Mouse (Mus musculus): ENCODE measurements at regions not wholly inside any gene's neighbourhood (a gene's known extent, or its start where the extent isn't known, plus 50 kb on each side); places are given as distances from the start of the nearest gene placed in this dataset.

GRCm38 (mm10) chr1:137811981-137812380 lies 363.5 kb downstream of the Ptprc start:
- H3K4me1 ChIP-seq (ENCODE audit: control insufficient read depth, insufficient read depth, low read length): no peaks in the 10 kb centered on the region
- ATAC-seq (ENCODE audit: insufficient number of reproducible peaks, low FRiP score, low TSS enrichment, low read depth): no peak
- no peaks in the 10 kb centered on the region for H3K27me3 ChIP-seq (ENCODE audit: control insufficient read depth, insufficient read depth, low read length)
- H3K9ac ChIP-seq (ENCODE audit: low read length): no peak overlapping the region
- H3K36me3 ChIP-seq (ENCODE audit: control insufficient read depth, insufficient read depth, low read length): no peaks in the 10 kb centered on the region
- WGBS: 77% methylated on average over 4 of the region's 4 CpGs
- H3K27ac ChIP-seq (replicated peaks; ENCODE audit: low read depth, low read length): no peak overlapping the region
- H3K4me3 ChIP-seq (ENCODE audit: low read depth, low read length): no peak overlapping the region
- peak; percentile 24 for DNase-seq (ENCODE audit: low spot score)
- H3K9me3 ChIP-seq (ENCODE audit: control insufficient read depth, low read length): no peaks in the 10 kb centered on the region
- no peak overlapping the region for H3K4me2 ChIP-seq (ENCODE audit: low read depth, severe bottlenecking)

- 72% methylated on average over 8 of the region's 8 CpGs for WGBS
- ATAC-seq (ENCODE audit: insufficient number of reproducible peaks, low FRiP score, low TSS enrichment, low read depth): no peak
Measured at GRCm38 (mm10) chr1:137806742-137807141, 368.8 kb downstream of the Ptprc start.

DNA sequence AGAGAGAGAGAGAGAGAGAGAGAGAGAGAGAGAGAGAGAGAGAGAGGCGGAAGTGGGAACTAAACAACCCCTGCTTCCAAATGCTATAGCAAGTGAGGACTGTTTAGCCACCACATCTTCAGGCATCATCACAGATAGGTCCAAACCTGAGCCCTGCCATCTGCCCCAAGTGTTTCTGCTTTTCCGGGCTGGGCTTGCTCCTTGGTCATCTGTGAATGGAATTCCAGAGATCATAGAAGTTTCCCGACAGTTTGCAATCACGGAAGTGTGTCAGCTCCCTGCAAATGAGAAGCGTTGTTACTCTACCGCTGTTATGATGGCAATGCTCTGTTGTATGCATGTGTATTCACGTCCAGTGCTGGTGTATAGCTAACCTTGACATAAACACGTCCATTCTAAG lies 369.3 kb downstream of the Ptprc start:
- no peak for DNase-seq (ENCODE audit: low spot score)
- H3K9ac ChIP-seq (ENCODE audit: low read length): no peak overlapping the region
- H3K36me3 ChIP-seq (ENCODE audit: control insufficient read depth, insufficient read depth, low read length): no peaks in the 10 kb centered on the region
- no peak overlapping the region for H3K4me3 ChIP-seq (ENCODE audit: low read depth, low read length)
- H3K27ac ChIP-seq (replicated peaks; ENCODE audit: low read depth, low read length): no peak overlapping the region
- WGBS: 85% methylated on average over 8 of the region's 8 CpGs
- H3K9me3 ChIP-seq (ENCODE audit: control insufficient read depth, low read length): no peaks in the 10 kb centered on the region
- no peak for ATAC-seq (ENCODE audit: insufficient number of reproducible peaks, low FRiP score, low TSS enrichment, low read depth)
- no peaks in the 10 kb centered on the region for H3K4me1 ChIP-seq (ENCODE audit: control insufficient read depth, insufficient read depth, low read length)
- H3K4me2 ChIP-seq (ENCODE audit: low read depth, severe bottlenecking): no peak overlapping the region
- no peaks in the 10 kb centered on the region for H3K27me3 ChIP-seq (ENCODE audit: control insufficient read depth, insufficient read depth, low read length)

More at GRCm38 (mm10) chr1:137806742-137807141, 368.8 kb downstream of the Ptprc start:
- H3K36me3 ChIP-seq (ENCODE audit: control insufficient read depth, insufficient read depth, low read length): no peaks in the 10 kb centered on the region
- H3K4me1 ChIP-seq (ENCODE audit: control insufficient read depth, insufficient read depth, low read length): no peaks in the 10 kb centered on the region
- H3K4me2 ChIP-seq (ENCODE audit: low read depth, severe bottlenecking): no peak overlapping the region
- H3K9me3 ChIP-seq (ENCODE audit: control insufficient read depth, low read length): no peaks in the 10 kb centered on the region
- no peak overlapping the region for H3K4me3 ChIP-seq (ENCODE audit: low read depth, low read length)
- no peaks in the 10 kb centered on the region for H3K27me3 ChIP-seq (ENCODE audit: control insufficient read depth, insufficient read depth, low read length)
- no peak for DNase-seq (ENCODE audit: low spot score)
- no peak overlapping the region for H3K27ac ChIP-seq (replicated peaks; ENCODE audit: low read depth, low read length)
- H3K9ac ChIP-seq (ENCODE audit: low read length): no peak overlapping the region

- no peak overlapping the region for H3K9ac ChIP-seq (ENCODE audit: low read length)
- H3K36me3 ChIP-seq (ENCODE audit: control insufficient read depth, insufficient read depth, low read length): no peaks in the 10 kb centered on the region
- H3K9me3 ChIP-seq (ENCODE audit: control insufficient read depth, low read length): no peaks in the 10 kb centered on the region
- no peaks in the 10 kb centered on the region for H3K27me3 ChIP-seq (ENCODE audit: control insufficient read depth, insufficient read depth, low read length)
- WGBS: 88% methylated on average over 4 of the region's 4 CpGs
- no peak for ATAC-seq (ENCODE audit: insufficient number of reproducible peaks, low FRiP score, low TSS enrichment, low read depth)
- DNase-seq (ENCODE audit: low spot score): no peak
- H3K4me3 ChIP-seq (ENCODE audit: low read depth, low read length): no peak overlapping the region
- H3K27ac ChIP-seq (replicated peaks; ENCODE audit: low read depth, low read length): no peak overlapping the region
- H3K4me2 ChIP-seq (ENCODE audit: low read depth, severe bottlenecking): no peak overlapping the region
- no peaks in the 10 kb centered on the region for H3K4me1 ChIP-seq (ENCODE audit: control insufficient read depth, insufficient read depth, low read length)
Measured at GRCm38 (mm10) chr1:137802119-137802518, 373.4 kb downstream of the Ptprc start.

GRCm38 (mm10) chr1:137800752-137801151 lies 374.8 kb downstream of the Ptprc start:
- Histone ChIP-seq H3K9me3 (ENCODE audit: control insufficient read depth, low read length) (no peaks in the 10 kb centered on the region), H3K27me3 (ENCODE audit: control insufficient read depth, insufficient read depth, low read length) (no peaks in the 10 kb centered on the region), H3K27ac (replicated peaks; ENCODE audit: low read depth, low read length) (no peak overlapping the region), H3K4me2 (ENCODE audit: low read depth, severe bottlenecking) (no peak overlapping the region), H3K4me3 (ENCODE audit: low read depth, low read length) (no peak overlapping the region), H3K9ac (ENCODE audit: low read length) (no peak overlapping the region), H3K36me3 (ENCODE audit: control insufficient read depth, insufficient read depth, low read length) (no peaks in the 10 kb centered on the region), H3K4me1 (ENCODE audit: control insufficient read depth, insufficient read depth, low read length) (no peaks in the 10 kb centered on the region)
- ATAC-seq (ENCODE audit: insufficient number of reproducible peaks, low FRiP score, low TSS enrichment, low read depth) (no peak), DNase-seq (ENCODE audit: low spot score) (no peak)
- WGBS: 77% methylated on average over 2 of the region's 2 CpGs

GRCm38 (mm10) chr1:137788789-137789188 lies 386.7 kb downstream of the Ptprc start:
- ATAC-seq (ENCODE audit: insufficient number of reproducible peaks, low FRiP score, low TSS enrichment, low read depth) (no peak), DNase-seq (ENCODE audit: low spot score) (no peak)
- Histone ChIP-seq H3K4me3 (ENCODE audit: low read depth, low read length) (no peak overlapping the region), H3K27me3 (ENCODE audit: control insufficient read depth, insufficient read depth, low read length) (no peaks in the 10 kb centered on the region), H3K9ac (ENCODE audit: low read length) (no peak overlapping the region), H3K4me1 (ENCODE audit: control insufficient read depth, insufficient read depth, low read length) (no peaks in the 10 kb centered on the region), H3K27ac (replicated peaks; ENCODE audit: low read depth, low read length) (no peak overlapping the region), H3K36me3 (ENCODE audit: control insufficient read depth, insufficient read depth, low read length) (no peaks in the 10 kb centered on the region), H3K9me3 (ENCODE audit: control insufficient read depth, low read length) (no peaks in the 10 kb centered on the region), H3K4me2 (ENCODE audit: low read depth, severe bottlenecking) (no peak overlapping the region)
- WGBS: 87% methylated on average over 3 of the region's 3 CpGs

GRCm38 (mm10) chr1:137786653-137787052 lies 388.9 kb downstream of the Ptprc start:
- Histone ChIP-seq H3K9me3 (ENCODE audit: control insufficient read depth, low read length) (no peaks in the 10 kb centered on the region), H3K27me3 (ENCODE audit: control insufficient read depth, insufficient read depth, low read length) (no peaks in the 10 kb centered on the region), H3K4me3 (ENCODE audit: low read depth, low read length) (no peak overlapping the region), H3K4me2 (ENCODE audit: low read depth, severe bottlenecking) (no peak overlapping the region), H3K27ac (replicated peaks; ENCODE audit: low read depth, low read length) (no peak overlapping the region), H3K4me1 (ENCODE audit: control insufficient read depth, insufficient read depth, low read length) (no peaks in the 10 kb centered on the region), H3K9ac (ENCODE audit: low read length) (no peak overlapping the region), H3K36me3 (ENCODE audit: control insufficient read depth, insufficient read depth, low read length) (no peaks in the 10 kb centered on the region)
- no peak for ATAC-seq (ENCODE audit: insufficient number of reproducible peaks, low FRiP score, low TSS enrichment, low read depth)
- DNase-seq (ENCODE audit: low spot score): no peak

- no peaks in the 10 kb centered on the region for H3K27me3 ChIP-seq (ENCODE audit: control insufficient read depth, insufficient read depth, low read length)
- DNase-seq (ENCODE audit: low spot score): peak; percentile 44
- H3K9ac ChIP-seq (ENCODE audit: low read length): no peak overlapping the region
- H3K4me1 ChIP-seq (ENCODE audit: control insufficient read depth, insufficient read depth, low read length): no peaks in the 10 kb centered on the region
- H3K4me3 ChIP-seq (ENCODE audit: low read depth, low read length): no peak overlapping the region
- no peaks in the 10 kb centered on the region for H3K36me3 ChIP-seq (ENCODE audit: control insufficient read depth, insufficient read depth, low read length)
- no peak overlapping the region for H3K27ac ChIP-seq (replicated peaks; ENCODE audit: low read depth, low read length)
- no peaks in the 10 kb centered on the region for H3K9me3 ChIP-seq (ENCODE audit: control insufficient read depth, low read length)
- ATAC-seq (ENCODE audit: insufficient number of reproducible peaks, low FRiP score, low TSS enrichment, low read depth): peak; percentile 39; the same call in 1 of the 2 replicates
- H3K4me2 ChIP-seq (ENCODE audit: low read depth, severe bottlenecking): no peak overlapping the region
Measured at GRCm38 (mm10) chr1:137774586-137774985, 400.9 kb downstream of the Ptprc start.

- no peak overlapping the region for H3K4me2 ChIP-seq (ENCODE audit: low read depth, severe bottlenecking)
- no peaks in the 10 kb centered on the region for H3K4me1 ChIP-seq (ENCODE audit: control insufficient read depth, insufficient read depth, low read length)
- ATAC-seq (ENCODE audit: insufficient number of reproducible peaks, low FRiP score, low TSS enrichment, low read depth) (no peak), DNase-seq (ENCODE audit: low spot score) (no peak)
- no peak overlapping the region for H3K9ac ChIP-seq (ENCODE audit: low read length)
- H3K27ac ChIP-seq (replicated peaks; ENCODE audit: low read depth, low read length): no peak overlapping the region
- no peaks in the 10 kb centered on the region for H3K9me3 ChIP-seq (ENCODE audit: control insufficient read depth, low read length)
- H3K27me3 ChIP-seq (ENCODE audit: control insufficient read depth, insufficient read depth, low read length): no peaks in the 10 kb centered on the region
- no peak overlapping the region for H3K4me3 ChIP-seq (ENCODE audit: low read depth, low read length)
- no peaks in the 10 kb centered on the region for H3K36me3 ChIP-seq (ENCODE audit: control insufficient read depth, insufficient read depth, low read length)
- WGBS: 91% methylated on average over 4 of the region's 4 CpGs
Measured at GRCm38 (mm10) chr1:137760797-137761196, 414.7 kb downstream of the Ptprc start.
